Comparison of ENCODE assay signal across 8 mouse cellular contexts in genomic region chr4:141445328-141445720, GRCm38 (mm10). TPM values are rescaled to one million over a fixed set of nuclear protein-coding genes. Genes with fewer than 3 reads are reported as not detected.
DNase-seq lines count a peak whose midpoint lies in the region; ATAC-seq and TF ChIP-seq lines count a peak whose summit lies in the region.

No protein-coding gene starts in this region.

- TF ChIP-seq CTCF in C2C12 (IDR thresholded peaks at IDR 0.05; ENCODE audit: control insufficient read depth, insufficient read depth, insufficient read length): no peak

- ATAC-seq in frontal cortex, adult (ENCODE audit: low TSS enrichment): peak; percentile 5; the same call in 1 of the 2 replicates
- ATAC-seq in liver, embryonic 11.5 days (replicated peaks; ENCODE audit: low FRiP score): no peak

- DNase-seq in frontal cortex, postnatal 10 days (ENCODE audit: low spot score in 2 of 2): no peak
- no peak for DNase-seq in forebrain, embryonic 10.5 days (ENCODE audit: extremely low spot score, low spot score)
- no peak for DNase-seq in liver, embryonic 11.5 days (ENCODE audit: low spot score)
- peak; percentile 16 for DNase-seq in testis, postnatal 14 days (ENCODE audit: low spot score)
- no peak for DNase-seq in thymus, postnatal 4 days
- no peak for DNase-seq in lung, postnatal 10 days

- H3K27me3 ChIP-seq in C2C12 (ENCODE audit: control insufficient read depth, insufficient read depth, insufficient read length): no peaks in the 10 kb centered on the region
- H3K27me3 ChIP-seq in forebrain, embryonic 10.5 days (ENCODE audit: poor library complexity, severe bottlenecking): no peaks in the 10 kb centered on the region
- no peaks in the 10 kb centered on the region for H3K27me3 ChIP-seq in liver, embryonic 11.5 days (replicated peaks; ENCODE audit: control insufficient read depth, insufficient read depth, low read length)

- H3K9ac ChIP-seq in liver, embryonic 11.5 days (ENCODE audit: low read depth, low read length): peak overlapping the region; percentile 88

- H3K4me1 ChIP-seq in forebrain, embryonic 10.5 days: peaks cover 33% of the 10 kb centered on the region
- H3K4me1 ChIP-seq in liver, embryonic 11.5 days (replicated peaks; ENCODE audit: control insufficient read depth, insufficient read depth, low read length): peaks cover 15% of the 10 kb centered on the region

- H3ac ChIP-seq in C2C12 (ENCODE audit: control insufficient read depth, insufficient read length, low read depth): peak overlapping the region; percentile 90

- peak overlapping the region; percentile 98 for H3K27ac ChIP-seq in forebrain, embryonic 10.5 days
- H3K27ac ChIP-seq in liver, embryonic 11.5 days (ENCODE audit: low read depth, low read length): peak overlapping the region; percentile 54; the same call in 1 of the 2 replicates

- H3K9me3 ChIP-seq in forebrain, embryonic 10.5 days: no peaks in the 10 kb centered on the region
- no peaks in the 10 kb centered on the region for H3K9me3 ChIP-seq in liver, embryonic 11.5 days (ENCODE audit: control insufficient read depth, low read length)

- H3K4me3 ChIP-seq in C2C12 (ENCODE audit: insufficient read depth, poor library complexity, severe bottlenecking): peak overlapping the region; percentile 80
- H3K4me3 ChIP-seq in forebrain, embryonic 10.5 days: peak overlapping the region; percentile 99
- H3K4me3 ChIP-seq in liver, embryonic 11.5 days (ENCODE audit: low read depth, low read length): peak overlapping the region; percentile 93

- WGBS in forebrain, embryonic 10.5 days: 24% methylated on average over 14 of the region's 14 CpGs
- 20% methylated on average over 14 of the region's 14 CpGs for WGBS in liver, embryonic 11.5 days

- peaks cover 40% of the 10 kb centered on the region for H3K36me3 ChIP-seq in C2C12 (ENCODE audit: control insufficient read depth, insufficient read depth)
- peaks cover 39% of the 10 kb centered on the region for H3K36me3 ChIP-seq in forebrain, embryonic 10.5 days (replicated peaks)
- peaks cover 7% of the 10 kb centered on the region for H3K36me3 ChIP-seq in liver, embryonic 11.5 days (ENCODE audit: control insufficient read depth, insufficient read depth, low read length)

- H3K79me3 ChIP-seq in C2C12 (ENCODE audit: low read depth): peaks cover 23% of the 10 kb centered on the region

- H3K79me2 ChIP-seq in C2C12 (ENCODE audit: control insufficient read depth, insufficient read depth): peaks cover 56% of the 10 kb centered on the region

- H3K4me2 ChIP-seq in liver, embryonic 11.5 days: peak overlapping the region; percentile 87

TF ChIP-seq in C2C12, 6 proteins besides CTCF, POLR2A, EP300 and RAD21:
- TF ChIP-seq MYOD1 (IDR thresholded peaks at IDR 0.05; ENCODE audit: control insufficient read depth, insufficient read length, low read depth) (no peak), MYOG (IDR thresholded peaks at IDR 0.05; ENCODE audit: control insufficient read depth, extremely low read depth, insufficient read length) (no peak), FOSL1 (IDR thresholded peaks at IDR 0.05; ENCODE audit: insufficient read depth, low read length, poor library complexity, severe bottlenecking) (no peak), USF1 (IDR thresholded peaks at IDR 0.05; ENCODE audit: low read depth) (no peak), CEBPB (IDR thresholded peaks at IDR 0.05; ENCODE audit: low read depth) (no peak), MAX (IDR thresholded peaks at IDR 0.05) (no peak)

RNA-seq across cellular contexts. Expression of gene Zbtb17, which starts 0.9 kb away (rescaled TPM):
- 30.3 TPM for polyA plus RNA-seq in C2C12 (2012; fragmentation: generic; extraction: Trizol)
- 58.9 and 61.1 TPM in 2 replicates for polyA plus RNA-seq in forebrain, embryonic 10.5 days (2016; fragmentation: Nextera tagmentation; extraction: Ambion mirVana)
- polyA plus RNA-seq in liver, embryonic 11.5 days (2014; fragmentation: Nextera tagmentation; extraction: Ambion mirVana): 24.3 and 26.4 TPM in 2 replicates

RNA-seq across cellular contexts. Expression of gene Srarp, which starts 9.4 kb away (rescaled TPM):
- polyA plus RNA-seq in C2C12 (2012; fragmentation: generic; extraction: Trizol): not detected
- polyA plus RNA-seq in forebrain, embryonic 10.5 days (2016; fragmentation: Nextera tagmentation; extraction: Ambion mirVana): not detected in 2 replicates
- not detected in 2 replicates for polyA plus RNA-seq in liver, embryonic 11.5 days (2014; fragmentation: Nextera tagmentation; extraction: Ambion mirVana)

RNA-seq across cellular contexts. Expression of gene Hspb7, which starts 24.7 kb away (rescaled TPM):
- polyA plus RNA-seq in C2C12 (2012; fragmentation: generic; extraction: Trizol): 0.30 TPM
- not detected in 2 replicates for polyA plus RNA-seq in forebrain, embryonic 10.5 days (2016; fragmentation: Nextera tagmentation; extraction: Ambion mirVana)
- polyA plus RNA-seq in liver, embryonic 11.5 days (2014; fragmentation: Nextera tagmentation; extraction: Ambion mirVana): 0.42 and 1.2 TPM in 2 replicates

RNA-seq across cellular contexts. Expression of gene Clcnkb, which starts 29.5 kb away (rescaled TPM):
- not detected for polyA plus RNA-seq in C2C12 (2012; fragmentation: generic; extraction: Trizol)
- polyA plus RNA-seq in forebrain, embryonic 10.5 days (2016; fragmentation: Nextera tagmentation; extraction: Ambion mirVana): not detected in 2 replicates
- not detected in 2 replicates for polyA plus RNA-seq in liver, embryonic 11.5 days (2014; fragmentation: Nextera tagmentation; extraction: Ambion mirVana)

RNA-seq across cellular contexts. Expression of gene Clcnka, which starts 46.8 kb away (rescaled TPM):
- not detected for polyA plus RNA-seq in C2C12 (2012; fragmentation: generic; extraction: Trizol)
- polyA plus RNA-seq in forebrain, embryonic 10.5 days (2016; fragmentation: Nextera tagmentation; extraction: Ambion mirVana): 0.05 and 0.06 TPM in 2 replicates
- polyA plus RNA-seq in liver, embryonic 11.5 days (2014; fragmentation: Nextera tagmentation; extraction: Ambion mirVana): 0.19 TPM in 1 of 2 replicates, not detected in the other
